Mouse (Mus musculus) MEL (cell line): ENCODE data around the gene Dffa. TPM values are rescaled to one million over a fixed set of nuclear protein-coding genes. Genes with fewer than 3 reads are reported as not detected.

Experiments used
- DNase-seq: peaks from one replicate; pipeline ENCODE4 v3.0.0; 2011; ENCODE audit warnings: low read depth, low spot score
- H3K27ac ChIP-seq: 2 replicates; pipeline ENCODE4 v1.5.1; 2012; ENCODE audit warnings: low read depth, mild to moderate bottlenecking, control low read depth, low read length, moderate library complexity; ENCODE audit not compliant: control insufficient read depth
- H3K27me3 ChIP-seq, 2 experiments: fragments of 150-350 bp in 1 of 2; sonication (generic) in 1 of 2; 2 replicates each; pipeline ENCODE4 v1.6.1; 2012; ENCODE audit warnings: low read length in 2 of 2, mild to moderate bottlenecking in 2 of 2, improper control_type of control experiment in 1 of 2, moderate library complexity in 1 of 2; ENCODE audit not compliant: insufficient read depth in 2 of 2, control insufficient read depth in 1 of 2
- H3K36me3 ChIP-seq, 2 experiments: 2 replicates each; pipeline ENCODE4 v1.6.1; 2012 to 2014; ENCODE audit warnings: low read length in 2 of 2, improper control_type of control experiment in 1 of 2, inconsistent platforms in 1 of 2, mild to moderate bottlenecking in 1 of 2; ENCODE audit not compliant: insufficient read depth in 2 of 2, control insufficient read depth in 1 of 2
- H3K4me1 ChIP-seq, 2 experiments: fragments of 150-350 bp in 1 of 2; sonication (generic) in 1 of 2; 2 replicates each; pipeline ENCODE4 v1.6.1; 2012; ENCODE audit warnings: low read length in 2 of 2, improper control_type of control experiment in 1 of 2, mild to moderate bottlenecking in 1 of 2; ENCODE audit not compliant: insufficient read depth in 2 of 2, control insufficient read depth in 1 of 2
- H3K4me3 ChIP-seq, 2 experiments: fragments of 150-350 bp in 1 of 2; sonication (generic) in 1 of 2; 2 replicates each; pipeline ENCODE4 v1.5.1; 2012; ENCODE audit warnings: low read depth in 2 of 2, low read length in 2 of 2, mild to moderate bottlenecking in 2 of 2, moderate library complexity in 2 of 2, control low read depth in 1 of 2, improper control_type of control experiment in 1 of 2; ENCODE audit not compliant: control insufficient read depth in 1 of 2, insufficient read depth in 1 of 2
- H3K79me2 ChIP-seq: 2 replicates; pipeline ENCODE4 v1.6.1; 2012; ENCODE audit warnings: mild to moderate bottlenecking, low read length, moderate library complexity; ENCODE audit not compliant: control insufficient read depth, poor library complexity, insufficient read depth
- H3K9ac ChIP-seq: 2 replicates; pipeline ENCODE4 v1.6.1; 2012; ENCODE audit warnings: low read depth, mild to moderate bottlenecking, control low read depth, low read length, moderate library complexity; ENCODE audit not compliant: control insufficient read depth, poor library complexity, severe bottlenecking
- H3K9me3 ChIP-seq: fragments of 150-350 bp; sonication (generic); replicated peaks from 2 replicates; pipeline ENCODE4 v1.6.1; 2012; ENCODE audit warnings: mild to moderate bottlenecking, low read length, improper control_type of control experiment, moderate library complexity; ENCODE audit not compliant: insufficient read depth
- BHLHE40 ChIP-seq: IDR thresholded peaks from 2 replicates; pipeline ENCODE4 v1.6.1; 2012; ENCODE audit warnings: low read depth, mild to moderate bottlenecking, inconsistent platforms, low read length, improper control_type of control experiment, borderline replicate concordance
- CTCF ChIP-seq, 3 experiments: IDR thresholded peaks in 2 of 3; conservative IDR thresholded peaks in 1 of 3; 2 replicates each; pipeline ENCODE4 v1.5.1; 2011 to 2012; ENCODE audit warnings: low read length in 3 of 3, low read depth in 2 of 3, mild to moderate bottlenecking in 2 of 3, improper control_type of control experiment in 1 of 3, inconsistent platforms in 1 of 3, mixed read lengths in 1 of 3, moderate library complexity in 1 of 3; ENCODE audit not compliant: control insufficient read depth in 1 of 3, insufficient read depth in 1 of 3, poor library complexity in 1 of 3, severe bottlenecking in 1 of 3
- E2F4 ChIP-seq: IDR thresholded peaks from 2 replicates; pipeline ENCODE4 v1.6.1; 2011; ENCODE audit warnings: low read depth, low read length, improper control_type of control experiment, borderline replicate concordance
- ELF1 ChIP-seq: IDR thresholded peaks from 2 replicates; pipeline ENCODE4 v1.6.1; 2014; ENCODE audit warnings: low read depth, mild to moderate bottlenecking, inconsistent platforms, low read length, improper control_type of control experiment, moderate library complexity
- HCFC1 ChIP-seq: IDR thresholded peaks from 2 replicates; pipeline ENCODE4 v1.6.1; 2012; ENCODE audit warnings: low read depth, mild to moderate bottlenecking, inconsistent platforms, low read length, improper control_type of control experiment, moderate library complexity
- KAT2A ChIP-seq: conservative IDR thresholded peaks from 2 replicates; pipeline ENCODE4 v1.6.1; 2012; ENCODE audit warnings: low read depth, low read length, improper control_type of control experiment, inconsistent platforms
- MAZ ChIP-seq: IDR thresholded peaks from 2 replicates; pipeline ENCODE4 v1.6.1; 2012; ENCODE audit warnings: low read depth, mild to moderate bottlenecking, inconsistent platforms, low read length, improper control_type of control experiment
- MYB ChIP-seq: IDR thresholded peaks from 2 replicates; pipeline ENCODE4 v1.6.1; 2011; ENCODE audit warnings: mild to moderate bottlenecking, low read depth, low read length, improper control_type of control experiment
- NELFE ChIP-seq: IDR thresholded peaks from 2 replicates; pipeline ENCODE4 v1.6.1; 2011; ENCODE audit warnings: low read depth, low read length, improper control_type of control experiment
- NRF1 ChIP-seq: IDR thresholded peaks from 2 replicates; pipeline ENCODE4 v1.6.1; 2014; ENCODE audit warnings: low read depth, mild to moderate bottlenecking, inconsistent platforms, low read length, improper control_type of control experiment, moderate library complexity; ENCODE audit not compliant: poor library complexity, insufficient read depth, severe bottlenecking
- RAD21 ChIP-seq: IDR thresholded peaks from 2 replicates; pipeline ENCODE4 v1.6.1; 2011; ENCODE audit warnings: mild to moderate bottlenecking, low read depth, low read length, improper control_type of control experiment
- RCOR1 ChIP-seq: IDR thresholded peaks from 2 replicates; pipeline ENCODE4 v1.6.1; 2012; ENCODE audit warnings: low read depth, mild to moderate bottlenecking, inconsistent platforms, low read length, improper control_type of control experiment
- SIN3A ChIP-seq: IDR thresholded peaks from 2 replicates; pipeline ENCODE4 v1.6.1; 2012; ENCODE audit warnings: low read length, improper control_type of control experiment, inconsistent platforms
- TAL1 ChIP-seq: IDR thresholded peaks from 2 replicates; pipeline ENCODE4 v1.6.1; 2012; ENCODE audit warnings: mild to moderate bottlenecking, inconsistent platforms, low read length, moderate library complexity, mixed read lengths
- TBP ChIP-seq: IDR thresholded peaks from 2 replicates; pipeline ENCODE4 v1.8.0; 2011; ENCODE audit warnings: low read depth, low read length, improper control_type of control experiment
- TCF12 ChIP-seq: IDR thresholded peaks from 2 replicates; pipeline ENCODE4 v1.6.1; 2014; ENCODE audit warnings: low read depth, mild to moderate bottlenecking, inconsistent platforms, low read length, improper control_type of control experiment, moderate library complexity
- UBTF ChIP-seq: IDR thresholded peaks from 2 replicates; pipeline ENCODE4 v1.6.1; 2012; ENCODE audit warnings: low read depth, mild to moderate bottlenecking, inconsistent platforms, low read length, improper control_type of control experiment, moderate library complexity, borderline replicate concordance; ENCODE audit not compliant: insufficient read depth
- USF2 ChIP-seq, 2 experiments: IDR thresholded peaks; 2 replicates each; pipeline ENCODE4 v1.6.1; 2011 to 2012; ENCODE audit warnings: improper control_type of control experiment in 2 of 2, low read length in 2 of 2, borderline replicate concordance in 1 of 2, inconsistent platforms in 1 of 2, low read depth in 1 of 2, mild to moderate bottlenecking in 1 of 2; ENCODE audit not compliant: insufficient read depth in 1 of 2
- ZC3H11A ChIP-seq: IDR thresholded peaks from 2 replicates; pipeline ENCODE4 v1.6.1; 2012; ENCODE audit warnings: low read depth, mild to moderate bottlenecking, inconsistent platforms, low read length, improper control_type of control experiment
- ZKSCAN1 ChIP-seq: IDR thresholded peaks from 2 replicates; pipeline ENCODE4 v1.6.1; 2012; ENCODE audit warnings: low read depth, mild to moderate bottlenecking, inconsistent platforms, low read length, improper control_type of control experiment, moderate library complexity
- ZMIZ1 ChIP-seq: IDR thresholded peaks from 2 replicates; pipeline ENCODE4 v1.6.1; 2012; ENCODE audit warnings: low read depth, mild to moderate bottlenecking, inconsistent platforms, low read length, improper control_type of control experiment, moderate library complexity
- ZNF384 ChIP-seq: IDR thresholded peaks from 2 replicates; pipeline ENCODE4 v1.6.1; 2012; ENCODE audit warnings: low read depth, mild to moderate bottlenecking, inconsistent platforms, low read length, improper control_type of control experiment
- polyA plus RNA-seq, 2 experiments: library from polyadenylated mRNA; stranded (reverse) in 1 of 2; unstranded in 1 of 2; fragments of >175 nt in 1 of 2; fragments of >200 nt in 1 of 2; gene quantifications; 2 replicates each; pipeline versions ENCODE4 v1.2.1 to v1.2.4; 2012; ENCODE audit warnings: low replicate concordance in 2 of 2, low read depth in 1 of 2; ENCODE audit not compliant: insufficient read length in 2 of 2, insufficient read depth in 1 of 2, missing spikeins in 1 of 2
- total RNA-seq: library from RNA; depleted of rRNA; stranded (reverse); fragments of 300-350 nt; gene quantifications from 2 replicates; pipeline ENCODE4 v1.2.3, GENCODE M21; 2012

Gene Dffa
- total and polyA plus RNA-seq, 3 experiments, result 20.2 to 33.0 TPM; not detected in 1

DNA sequence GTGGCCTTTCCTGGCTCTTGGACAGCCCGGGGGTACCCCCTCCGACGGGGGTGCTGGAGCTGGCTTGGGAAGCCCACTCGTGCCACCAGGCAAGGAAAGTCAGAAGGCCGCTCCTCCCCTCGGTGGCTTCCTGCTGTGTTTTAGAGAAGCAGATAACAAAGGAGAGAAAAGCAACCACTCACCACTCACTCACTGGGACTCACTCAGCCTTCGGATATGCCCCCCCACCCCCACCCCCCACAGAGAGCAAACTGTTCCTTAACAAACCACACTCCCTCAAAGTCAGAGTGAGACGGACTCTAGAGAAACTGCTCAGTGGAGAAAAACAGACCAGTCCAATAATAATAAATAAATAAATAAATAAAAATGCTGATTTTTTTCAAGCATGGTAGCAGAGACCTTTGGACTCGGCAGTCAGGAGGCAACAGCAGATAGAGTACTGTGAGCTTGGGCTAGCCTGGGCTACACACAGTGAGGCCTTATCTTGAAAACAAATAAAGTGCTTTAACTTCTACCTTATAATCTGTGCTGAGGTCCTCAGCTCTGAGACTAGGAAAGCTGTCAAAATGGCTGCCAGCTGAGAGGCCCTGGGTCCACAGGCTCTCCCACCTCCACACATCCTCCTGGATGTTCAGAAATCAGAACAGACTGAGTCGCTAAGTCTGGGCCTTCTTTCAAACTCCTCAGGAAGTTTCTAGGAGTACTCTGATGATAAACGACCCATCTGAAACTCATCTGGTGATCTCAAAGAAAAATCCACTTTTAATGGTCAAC lies 21.6 kb downstream of the Dffa start (continued):
- TF ChIP-seq ZNF384 (no peak), USF2 (IDR thresholded peaks at IDR 0.05; ENCODE audit: borderline replicate concordance in 1 of 2, insufficient read depth in 1 of 2, low read depth in 1 of 2, low read length in 2 of 2) (no peak)
- TF ChIP-seq, all 39 proteins: peak for 0

- H3K36me3 ChIP-seq, result no peaks in the 10 kb centered on the region
- no peak for DNase-seq
These were observed 22.2 kb downstream of the Dffa start for GRCm38 (mm10) chr4:149126115-149126509.

GRCm38 (mm10) chr4:149126663-149127062 lies 22.7 kb downstream of the Dffa start, which contains the start of gene Cort:
Gene Cort (minus strand): TSS chr4:149126763.
- no peaks in the 10 kb centered on the region for H3K4me1 ChIP-seq
- no peak within 1 kb of the TSS for H3K4me3 ChIP-seq
- H3K79me2 ChIP-seq, result no peaks in the 10 kb centered on the region
- no peaks in the 10 kb centered on the region for H3K9me3 ChIP-seq
- no peaks in the 10 kb centered on the region for H3K27me3 ChIP-seq
- no peak within 1 kb of the TSS for H3K27ac ChIP-seq
- no peaks in the 10 kb centered on the region for H3K36me3 ChIP-seq
- DNase-seq, result no peak
- no peak within 1 kb of the TSS for H3K9ac ChIP-seq
- TF ChIP-seq UBTF, result no peak
- no peak for TF ChIP-seq ZMIZ1
- no peak for TF ChIP-seq USF2 (IDR thresholded peaks at IDR 0.05; ENCODE audit: borderline replicate concordance in 1 of 2, insufficient read depth in 1 of 2, low read depth in 1 of 2, low read length in 2 of 2)
- no peak for TF ChIP-seq ELF1
- no peak for TF ChIP-seq NRF1
- TF ChIP-seq ZC3H11A, result no peak
- no peak for TF ChIP-seq SIN3A
- no peak for TF ChIP-seq E2F4
- TF ChIP-seq RAD21, result no peak
- TF ChIP-seq KAT2A, result no peak
- TF ChIP-seq HCFC1, result no peak
- TF ChIP-seq NELFE, result no peak
- TF ChIP-seq BHLHE40, result no peak
- TF ChIP-seq ZKSCAN1, result no peak
- no peak for TF ChIP-seq ZNF384
- no peak for TF ChIP-seq CTCF (IDR thresholded peaks at IDR 0.05 in 2 of 3, conservative IDR thresholded peaks at IDR 0.05 in 1 of 3; ENCODE audit: control insufficient read depth in 1 of 3, insufficient read depth in 1 of 3, low read depth in 2 of 3, low read length in 3 of 3, poor library complexity in 1 of 3, severe bottlenecking in 1 of 3)
- TF ChIP-seq TBP, result no peak
- no peak for TF ChIP-seq MAZ
- TF ChIP-seq TCF12, result no peak
- TF ChIP-seq TAL1, result no peak
- TF ChIP-seq, all 39 proteins: peak for 0

More at GRCm38 (mm10) chr4:149126115-149126509, 22.2 kb downstream of the Dffa start:
- H3K4me3 ChIP-seq, result no peak overlapping the region
- TF ChIP-seq RCOR1 (no peak), MYB (no peak), MAZ (no peak), USF2 (IDR thresholded peaks at IDR 0.05; ENCODE audit: borderline replicate concordance in 1 of 2, insufficient read depth in 1 of 2, low read depth in 1 of 2, low read length in 2 of 2) (no peak), HCFC1 (no peak)
- H3K4me1 ChIP-seq, result no peaks in the 10 kb centered on the region
- no peak overlapping the region for H3K9ac ChIP-seq
- no peaks in the 10 kb centered on the region for H3K9me3 ChIP-seq
- H3K27ac ChIP-seq, result no peak overlapping the region
- no peaks in the 10 kb centered on the region for H3K79me2 ChIP-seq
- no peaks in the 10 kb centered on the region for H3K27me3 ChIP-seq
